In the genomic region with DNA sequence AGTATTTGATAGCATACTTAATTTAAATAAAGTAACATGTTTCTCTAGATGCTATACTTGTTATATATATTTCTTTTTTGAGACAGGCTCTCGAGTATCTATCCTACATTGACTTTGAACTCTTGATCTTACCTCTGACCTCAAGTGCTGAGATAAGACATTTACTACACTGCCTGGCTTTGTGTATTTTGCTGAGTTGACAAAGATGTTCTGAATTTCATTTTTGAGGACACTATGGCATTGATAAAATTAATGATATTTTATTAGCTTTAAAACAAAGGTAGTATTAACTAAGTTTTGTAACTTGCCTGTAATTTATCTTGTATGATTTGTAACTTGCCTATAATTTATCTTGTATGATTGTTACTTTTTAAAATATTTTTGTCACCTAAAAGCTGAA, we compare ENCODE assay signal across 24 mouse cellular contexts. TPM values are rescaled to one million over a fixed set of nuclear protein-coding genes. Genes with fewer than 3 reads are reported as not detected.
DNase-seq lines count a peak whose midpoint lies in the region; ATAC-seq and TF ChIP-seq lines count a peak whose summit lies in the region.
"Had no signal": no experiment of that assay in that cellular context is flagged by ENCODE, and none has a peak within 500 bp of the region (broad histone marks: within the 10 kb centered on the region; RNA-seq: fewer than 3 reads in every experiment).

No protein-coding gene starts in this region.

- H3K27me3 ChIP-seq in liver, adult 2 months (ENCODE audit: control insufficient read depth, insufficient read depth, low read length): no peaks in the 10 kb centered on the region
- no peaks in the 10 kb centered on the region for H3K27me3 ChIP-seq in CH12.LX (replicated peaks)
- H3K27me3 ChIP-seq in MEL (ENCODE audit: control insufficient read depth in 1 of 2, insufficient read depth in 2 of 2, low read length in 2 of 2): no peaks in the 10 kb centered on the region
- H3K27me3 ChIP-seq in intestine, embryonic 15.5 days (replicated peaks): no peaks in the 10 kb centered on the region
- no peaks in the 10 kb centered on the region for H3K27me3 ChIP-seq in midbrain, embryonic 15.5 days (replicated peaks)
- H3K27me3 ChIP-seq: Patski had no signal

- dilution Hi-C loops in CH12.LX (cut with MboI; ENCODE audit: extremely low pct_ligation_motif_present, extremely low pct_unique_long_range_greater_than_20kb, low sequenced_read_pairs): no loop called here

- TF ChIP-seq EP300 in CH12.LX (IDR thresholded peaks at IDR 0.05; ENCODE audit: low read length): no peak
- TF ChIP-seq EP300 in MEL (IDR thresholded peaks at IDR 0.05; ENCODE audit: low read depth in 1 of 2, low read length in 2 of 2): no peak

- TF ChIP-seq POLR2A in liver, adult 2 months (IDR thresholded peaks at IDR 0.05; ENCODE audit: extremely low read depth, insufficient read depth, low read length): no peak
- TF ChIP-seq POLR2A in CH12.LX (IDR thresholded peaks at IDR 0.05; ENCODE audit: low read depth, low read length): no peak
- TF ChIP-seq POLR2A in MEL (IDR thresholded peaks at IDR 0.05; ENCODE audit: control insufficient read depth in 1 of 2, insufficient read depth in 1 of 2, low read depth in 1 of 2, low read length in 2 of 2, poor library complexity in 1 of 2): no peak

- H3K9me3 ChIP-seq in CH12.LX (replicated peaks; ENCODE audit: low read length) (no peaks in the 10 kb centered on the region), ES-E14 (ENCODE audit: control insufficient read depth, insufficient read depth, low read depth, low read length) (no peaks in the 10 kb centered on the region), MEL (replicated peaks; ENCODE audit: insufficient read depth, low read length) (no peaks in the 10 kb centered on the region)
- H3K9me3 ChIP-seq in intestine, embryonic 15.5 days: no peaks in the 10 kb centered on the region
- H3K9me3 ChIP-seq in midbrain, embryonic 15.5 days: no peaks in the 10 kb centered on the region
- H3K9me3 ChIP-seq: G1E had no signal

- no peak for TF ChIP-seq CTCF in liver, adult 2 months (IDR thresholded peaks at IDR 0.05; ENCODE audit: low read depth, low read length)
- TF ChIP-seq CTCF in CH12.LX (conservative IDR thresholded peaks at IDR 0.05 in 1 of 2, IDR thresholded peaks at IDR 0.05 in 1 of 2; ENCODE audit: low read depth in 2 of 2, low read length in 2 of 2) (no peak), MEL (IDR thresholded peaks at IDR 0.05 in 2 of 3, conservative IDR thresholded peaks at IDR 0.05 in 1 of 3; ENCODE audit: control insufficient read depth in 1 of 3, insufficient read depth in 1 of 3, low read depth in 2 of 3, low read length in 3 of 3, poor library complexity in 1 of 3, severe bottlenecking in 1 of 3) (no peak)

- in situ Hi-C loops in CH12.LX (cut with MboI; ENCODE audit: low pct_ligation_motif_present, low pct_unique_long_range_greater_than_20kb, low sequenced_read_pairs) (no loop called here), ES-E14 (cut with MboI; ENCODE audit: low sequenced_read_pairs in 2 of 2, unreplicated experiment in 2 of 2) (no loop called here)

- H3K27ac ChIP-seq in liver, adult 2 months (replicated peaks; ENCODE audit: insufficient read depth, low read depth, low read length): no peak overlapping the region
- H3K27ac ChIP-seq in CH12.LX (ENCODE audit: insufficient read depth, low read depth): no peak overlapping the region
- H3K27ac ChIP-seq in ES-E14 (ENCODE audit: insufficient read depth, low read depth, low read length, poor library complexity, severe bottlenecking): no peak overlapping the region
- no peak overlapping the region for H3K27ac ChIP-seq in MEL (ENCODE audit: control insufficient read depth, low read depth, low read length)
- no peak overlapping the region for H3K27ac ChIP-seq in intestine, embryonic 15.5 days
- no peak overlapping the region for H3K27ac ChIP-seq in midbrain, embryonic 15.5 days

- DNase-seq in liver, adult 2 months (ENCODE audit: extremely low read depth, low read depth, low spot score): peak; percentile 50
- DNase-seq in liver: no peak
- DNase-seq in CH12.LX (ENCODE audit: extremely low read depth): no peak
- DNase-seq in ES-E14 (ENCODE audit: low read depth, low spot score): no peak
- no peak for DNase-seq in MEL (ENCODE audit: low read depth, low spot score)
- DNase-seq in cerebellum, postnatal 10 days: no peak
- DNase-seq: adrenal gland, adult 2 months; adrenal gland, adult 8-10 months; adrenal gland, postnatal 10 days; adrenal gland, postnatal 14 days; adrenal gland, postnatal 25 days; adrenal gland, postnatal 36 days; B cell, adult 2 months; cerebellum, adult 11 months; cerebellum, adult 11-12 months; cerebellum, adult 18-20 months; cerebellum, adult 2 months; cerebellum, adult 8-10 months had no signal

- H3K4me3 ChIP-seq in liver, adult 2 months (ENCODE audit: insufficient read depth, low read depth, low read length): no peak overlapping the region
- H3K4me3 ChIP-seq in CH12.LX (replicated peaks in 1 of 3; ENCODE audit: low read depth in 2 of 3, low read length in 2 of 3, poor library complexity in 1 of 3) (no peak overlapping the region), ES-E14 (ENCODE audit: insufficient read depth in 1 of 2, low read depth in 1 of 2, low read length in 2 of 2, poor library complexity in 1 of 2, severe bottlenecking in 1 of 2) (no peak overlapping the region), MEL (ENCODE audit: control insufficient read depth in 1 of 2, insufficient read depth in 1 of 2, low read depth in 2 of 2, low read length in 2 of 2) (no peak overlapping the region)
- H3K4me3 ChIP-seq in intestine, embryonic 15.5 days (replicated peaks): no peak overlapping the region
- no peak overlapping the region for H3K4me3 ChIP-seq in midbrain, embryonic 15.5 days

- no peak overlapping the region for H3K9ac ChIP-seq in liver, adult 2 months (ENCODE audit: low read depth, low read length)
- no peak overlapping the region for H3K9ac ChIP-seq in CH12.LX (ENCODE audit: insufficient read depth, low read depth)
- no peak overlapping the region for H3K9ac ChIP-seq in ES-E14 (ENCODE audit: insufficient read depth, low read depth, low read length, poor library complexity, severe bottlenecking)
- H3K9ac ChIP-seq in MEL (ENCODE audit: control insufficient read depth, low read depth, low read length, poor library complexity, severe bottlenecking): no peak overlapping the region
- no peak overlapping the region for H3K9ac ChIP-seq in intestine, embryonic 15.5 days
- H3K9ac ChIP-seq in midbrain, embryonic 15.5 days: no peak overlapping the region

- peaks cover 5% of the 10 kb centered on the region; the same call in 1 of the 2 replicates for H3K79me2 ChIP-seq in liver, adult 2 months (ENCODE audit: control insufficient read depth, insufficient read depth, low read length)
- H3K79me2 ChIP-seq in CH12.LX (replicated peaks; ENCODE audit: control insufficient read depth, extremely low read depth, insufficient read depth, poor library complexity, severe bottlenecking) (no peaks in the 10 kb centered on the region), MEL (ENCODE audit: control insufficient read depth, insufficient read depth, low read length, poor library complexity) (0 out of 2 replicates have a peak, but pooled peaks cover 1% of the 10 kb centered on the region)

- TF ChIP-seq RAD21 in CH12.LX (IDR thresholded peaks at IDR 0.05; ENCODE audit: low read depth, low read length): no peak
- TF ChIP-seq RAD21 in MEL (IDR thresholded peaks at IDR 0.05; ENCODE audit: low read depth, low read length): no peak

- no peak overlapping the region for H3K4me2 ChIP-seq in CH12.LX (ENCODE audit: insufficient read depth, low read depth, poor library complexity, severe bottlenecking)
- H3K4me2 ChIP-seq in intestine, embryonic 15.5 days (replicated peaks): no peak overlapping the region
- H3K4me2 ChIP-seq in midbrain, embryonic 15.5 days: no peak overlapping the region

- 10% methylated on average over 1 of the region's 1 CpGs for WGBS in liver, adult 2 months
- 61% methylated on average over 1 of the region's 1 CpGs for WGBS in intestine, embryonic 15.5 days
- WGBS in midbrain, embryonic 15.5 days: 94% methylated on average over 1 of the region's 1 CpGs

- H3K36me3 ChIP-seq in liver, adult 2 months (ENCODE audit: control insufficient read depth, insufficient read depth, low read length): peaks cover 11% of the 10 kb centered on the region; the same call in 1 of the 2 replicates
- H3K36me3 ChIP-seq in CH12.LX (replicated peaks in 1 of 2; ENCODE audit: control insufficient read depth in 1 of 2, insufficient read depth in 1 of 2, low read length in 1 of 2) (peaks cover 16 to 52% of the 10 kb centered on the region in 2 experiments), ES-E14 (ENCODE audit: control insufficient read depth, insufficient read depth, low read length, poor library complexity, severe bottlenecking) (peaks cover 4% of the 10 kb centered on the region; the same call in 1 of the 2 replicates), MEL (ENCODE audit: control insufficient read depth in 1 of 2, insufficient read depth in 2 of 2, low read length in 2 of 2) (peaks cover 0 to 25% of the 10 kb centered on the region in 2 experiments; a peak in 3 of 4 replicates)
- H3K36me3 ChIP-seq in intestine, embryonic 15.5 days: 0 out of 2 replicates have a peak, but pooled peaks cover 7% of the 10 kb centered on the region
- peaks cover 7% of the 10 kb centered on the region; the same call in 1 of the 2 replicates for H3K36me3 ChIP-seq in midbrain, embryonic 15.5 days (replicated peaks)

- ATAC-seq in intestine, embryonic 15.5 days: no peak
- no peak for ATAC-seq in midbrain, embryonic 15.5 days (replicated peaks)
- ATAC-seq: activated CD4-positive, CD25-positive, alpha-beta regulatory T cell, adult 4 months; CD4-positive, CD25-positive, alpha-beta regulatory T cell, adult 4 months; Patski had no signal

- H3K4me1 ChIP-seq in liver, adult 2 months (ENCODE audit: control insufficient read depth, insufficient read depth, low read length): peaks cover 8% of the 10 kb centered on the region
- H3K4me1 ChIP-seq in CH12.LX (ENCODE audit: control insufficient read depth in 1 of 2, insufficient read depth in 2 of 2): no peaks in the 10 kb centered on the region
- no peaks in the 10 kb centered on the region for H3K4me1 ChIP-seq in ES-E14 (ENCODE audit: control insufficient read depth in 2 of 2, insufficient read depth in 2 of 2, low read length in 2 of 2, poor library complexity in 1 of 2)
- H3K4me1 ChIP-seq in MEL (ENCODE audit: control insufficient read depth in 1 of 2, insufficient read depth in 2 of 2, low read length in 2 of 2): no peaks in the 10 kb centered on the region
- H3K4me1 ChIP-seq in intestine, embryonic 15.5 days (replicated peaks): 0 out of 2 replicates have a peak, but pooled peaks cover 2% of the 10 kb centered on the region
- no peaks in the 10 kb centered on the region for H3K4me1 ChIP-seq in midbrain, embryonic 15.5 days

RNA-seq across cellular contexts. Expression of a gene that starts 41.1 kb away (rescaled TPM):
- total RNA-seq in liver, adult 2 months (2014; rRNA removed): 107 and 115 TPM in 2 replicates
- 32.8 and 33.2 TPM in 2 replicates for polyA plus RNA-seq in liver, adult 2 months (2012; rRNA removed)
- total RNA-seq in CH12.LX (2012; rRNA removed) (57.2 and 65.6 TPM in 2 replicates), CH12.LX (2014; rRNA removed) (45.3 and 55.5 TPM in 2 replicates), ES-E14 (2012; rRNA removed) (122 and 125 TPM in 2 replicates), MEL (2012; rRNA removed) (58.7 and 66.4 TPM in 2 replicates)
- polyA plus RNA-seq in CH12.LX (2012; ENCODE audit: insufficient read length, low read depth) (61.3 and 78.7 TPM in 2 replicates), MEL (2012; ENCODE audit: insufficient read depth in 1 of 2, insufficient read length in 2 of 2, low read depth in 1 of 2, low replicate concordance in 2 of 2, missing spikeins in 1 of 2) (100 to 1,000 TPM in 1 of 2 experiments, 10 to 100 TPM in 1; 67.3 to 475 TPM)
- 68.7 and 83.2 TPM in 2 replicates for polyA plus RNA-seq in intestine, embryonic 15.5 days (2015; fragmentation: Nextera tagmentation; extraction: Ambion mirVana)
- polyA plus RNA-seq in midbrain, embryonic 15.5 days (2015; fragmentation: Nextera tagmentation; extraction: Ambion mirVana): 80.6 and 95.1 TPM in 2 replicates
